Mouse (Mus musculus) MEL (cell line): ENCODE measurements around the gene Zgrf1. TPM values are rescaled to one million over a fixed set of nuclear protein-coding genes. Genes with fewer than 3 reads are reported as not detected.

Source experiments
- DNase-seq: peaks from one replicate; pipeline ENCODE4 v3.0.0; 2011; ENCODE audit warnings: low read depth, low spot score
- H3K27ac ChIP-seq: 2 replicates; pipeline ENCODE4 v1.5.1; 2012; ENCODE audit warnings: low read depth, mild to moderate bottlenecking, control low read depth, low read length, moderate library complexity; ENCODE audit not compliant: control insufficient read depth
- H3K27me3 ChIP-seq, 2 experiments: fragments of 150-350 bp in 1 of 2; sonication (generic) in 1 of 2; 2 replicates each; pipeline ENCODE4 v1.6.1; 2012; ENCODE audit warnings: low read length in 2 of 2, mild to moderate bottlenecking in 2 of 2, improper control_type of control experiment in 1 of 2, moderate library complexity in 1 of 2; ENCODE audit not compliant: insufficient read depth in 2 of 2, control insufficient read depth in 1 of 2
- H3K36me3 ChIP-seq, 2 experiments: 2 replicates each; pipeline ENCODE4 v1.6.1; 2012 to 2014; ENCODE audit warnings: low read length in 2 of 2, improper control_type of control experiment in 1 of 2, inconsistent platforms in 1 of 2, mild to moderate bottlenecking in 1 of 2; ENCODE audit not compliant: insufficient read depth in 2 of 2, control insufficient read depth in 1 of 2
- H3K4me1 ChIP-seq, 2 experiments: fragments of 150-350 bp in 1 of 2; sonication (generic) in 1 of 2; 2 replicates each; pipeline ENCODE4 v1.6.1; 2012; ENCODE audit warnings: low read length in 2 of 2, improper control_type of control experiment in 1 of 2, mild to moderate bottlenecking in 1 of 2; ENCODE audit not compliant: insufficient read depth in 2 of 2, control insufficient read depth in 1 of 2
- H3K4me3 ChIP-seq, 2 experiments: fragments of 150-350 bp in 1 of 2; sonication (generic) in 1 of 2; 2 replicates each; pipeline ENCODE4 v1.5.1; 2012; ENCODE audit warnings: low read depth in 2 of 2, low read length in 2 of 2, mild to moderate bottlenecking in 2 of 2, moderate library complexity in 2 of 2, control low read depth in 1 of 2, improper control_type of control experiment in 1 of 2; ENCODE audit not compliant: control insufficient read depth in 1 of 2, insufficient read depth in 1 of 2
- H3K79me2 ChIP-seq: 2 replicates; pipeline ENCODE4 v1.6.1; 2012; ENCODE audit warnings: mild to moderate bottlenecking, low read length, moderate library complexity; ENCODE audit not compliant: control insufficient read depth, poor library complexity, insufficient read depth
- H3K9ac ChIP-seq: 2 replicates; pipeline ENCODE4 v1.6.1; 2012; ENCODE audit warnings: low read depth, mild to moderate bottlenecking, control low read depth, low read length, moderate library complexity; ENCODE audit not compliant: control insufficient read depth, poor library complexity, severe bottlenecking
- H3K9me3 ChIP-seq: fragments of 150-350 bp; sonication (generic); replicated peaks from 2 replicates; pipeline ENCODE4 v1.6.1; 2012; ENCODE audit warnings: mild to moderate bottlenecking, low read length, improper control_type of control experiment, moderate library complexity; ENCODE audit not compliant: insufficient read depth
- CTCF ChIP-seq, 3 experiments: IDR thresholded peaks in 2 of 3; conservative IDR thresholded peaks in 1 of 3; 2 replicates each; pipeline ENCODE4 v1.5.1; 2011 to 2012; ENCODE audit warnings: low read length in 3 of 3, low read depth in 2 of 3, mild to moderate bottlenecking in 2 of 3, improper control_type of control experiment in 1 of 3, inconsistent platforms in 1 of 3, mixed read lengths in 1 of 3, moderate library complexity in 1 of 3; ENCODE audit not compliant: control insufficient read depth in 1 of 3, insufficient read depth in 1 of 3, poor library complexity in 1 of 3, severe bottlenecking in 1 of 3
- EP300 ChIP-seq, 2 experiments: IDR thresholded peaks; 2 replicates each; pipeline ENCODE4 v1.6.1; 2011; ENCODE audit warnings: improper control_type of control experiment in 2 of 2, low read length in 2 of 2, low read depth in 1 of 2, mild to moderate bottlenecking in 1 of 2
- GABPA ChIP-seq: IDR thresholded peaks from 2 replicates; pipeline ENCODE4 v1.6.1; 2012; ENCODE audit warnings: low read depth, mild to moderate bottlenecking, inconsistent platforms, low read length, improper control_type of control experiment, moderate library complexity
- HCFC1 ChIP-seq: IDR thresholded peaks from 2 replicates; pipeline ENCODE4 v1.6.1; 2012; ENCODE audit warnings: low read depth, mild to moderate bottlenecking, inconsistent platforms, low read length, improper control_type of control experiment, moderate library complexity
- MAFK ChIP-seq: IDR thresholded peaks from 2 replicates; pipeline ENCODE4 v1.6.1; 2011; ENCODE audit warnings: low read depth, mild to moderate bottlenecking, low read length, improper control_type of control experiment, borderline replicate concordance
- MAZ ChIP-seq: IDR thresholded peaks from 2 replicates; pipeline ENCODE4 v1.6.1; 2012; ENCODE audit warnings: low read depth, mild to moderate bottlenecking, inconsistent platforms, low read length, improper control_type of control experiment
- MEF2A ChIP-seq: IDR thresholded peaks from 2 replicates; pipeline ENCODE4 v1.6.1; 2014; ENCODE audit warnings: low read depth, mild to moderate bottlenecking, inconsistent platforms, low read length, improper control_type of control experiment; ENCODE audit not compliant: poor library complexity, insufficient replicate concordance, severe bottlenecking; ENCODE audit errors: extremely low read depth
- MXI1 ChIP-seq: IDR thresholded peaks from 2 replicates; pipeline ENCODE4 v1.6.1; 2011; ENCODE audit warnings: mild to moderate bottlenecking, low read depth, low read length, improper control_type of control experiment
- MYC ChIP-seq: IDR thresholded peaks from 2 replicates; pipeline ENCODE4 v1.6.1; 2011; ENCODE audit warnings: low read depth, mild to moderate bottlenecking, low read length, improper control_type of control experiment, moderate library complexity
- POLR2A ChIP-seq, 2 experiments: IDR thresholded peaks; 2 replicates each; pipeline ENCODE4 v1.6.1; 2011 to 2012; ENCODE audit warnings: low read length in 2 of 2, mild to moderate bottlenecking in 2 of 2, control low read depth in 1 of 2, improper control_type of control experiment in 1 of 2, low read depth in 1 of 2, moderate library complexity in 1 of 2; ENCODE audit not compliant: control insufficient read depth in 1 of 2, insufficient read depth in 1 of 2, poor library complexity in 1 of 2
- POLR2AphosphoS5 ChIP-seq: IDR thresholded peaks from 2 replicates; pipeline ENCODE4 v1.6.1; 2012; ENCODE audit warnings: low read depth, borderline replicate concordance, mild to moderate bottlenecking, inconsistent platforms, low read length, moderate library complexity, mixed read lengths
- RCOR1 ChIP-seq: IDR thresholded peaks from 2 replicates; pipeline ENCODE4 v1.6.1; 2012; ENCODE audit warnings: low read depth, mild to moderate bottlenecking, inconsistent platforms, low read length, improper control_type of control experiment
- SMC3 ChIP-seq: IDR thresholded peaks from 2 replicates; pipeline ENCODE4 v1.6.1; 2011; ENCODE audit warnings: low read depth, low read length, improper control_type of control experiment
- TAL1 ChIP-seq: IDR thresholded peaks from 2 replicates; pipeline ENCODE4 v1.6.1; 2012; ENCODE audit warnings: mild to moderate bottlenecking, inconsistent platforms, low read length, moderate library complexity, mixed read lengths
- TBP ChIP-seq: IDR thresholded peaks from 2 replicates; pipeline ENCODE4 v1.8.0; 2011; ENCODE audit warnings: low read depth, low read length, improper control_type of control experiment
- UBTF ChIP-seq: IDR thresholded peaks from 2 replicates; pipeline ENCODE4 v1.6.1; 2012; ENCODE audit warnings: low read depth, mild to moderate bottlenecking, inconsistent platforms, low read length, improper control_type of control experiment, moderate library complexity, borderline replicate concordance; ENCODE audit not compliant: insufficient read depth
- USF1 ChIP-seq: IDR thresholded peaks from 2 replicates; pipeline ENCODE4 v1.6.1; 2014; ENCODE audit warnings: low read depth, mild to moderate bottlenecking, inconsistent platforms, low read length, improper control_type of control experiment, moderate library complexity
- USF2 ChIP-seq, 2 experiments: IDR thresholded peaks; 2 replicates each; pipeline ENCODE4 v1.6.1; 2011 to 2012; ENCODE audit warnings: improper control_type of control experiment in 2 of 2, low read length in 2 of 2, borderline replicate concordance in 1 of 2, inconsistent platforms in 1 of 2, low read depth in 1 of 2, mild to moderate bottlenecking in 1 of 2; ENCODE audit not compliant: insufficient read depth in 1 of 2
- ZKSCAN1 ChIP-seq: IDR thresholded peaks from 2 replicates; pipeline ENCODE4 v1.6.1; 2012; ENCODE audit warnings: low read depth, mild to moderate bottlenecking, inconsistent platforms, low read length, improper control_type of control experiment, moderate library complexity
- polyA plus RNA-seq, 2 experiments: library from polyadenylated mRNA; stranded (reverse) in 1 of 2; unstranded in 1 of 2; fragments of >175 nt in 1 of 2; fragments of >200 nt in 1 of 2; gene quantifications; 2 replicates each; pipeline versions ENCODE4 v1.2.1 to v1.2.4; 2012; ENCODE audit warnings: low replicate concordance in 2 of 2, low read depth in 1 of 2; ENCODE audit not compliant: insufficient read length in 2 of 2, insufficient read depth in 1 of 2, missing spikeins in 1 of 2
- total RNA-seq: library from RNA; depleted of rRNA; stranded (reverse); fragments of 300-350 nt; gene quantifications from 2 replicates; pipeline ENCODE4 v1.2.3, GENCODE M21; 2012

The Zgrf1 gene
- total and polyA plus RNA-seq, 3 experiments, result 6.7 to 8.2 TPM; not detected in 1

DNA sequence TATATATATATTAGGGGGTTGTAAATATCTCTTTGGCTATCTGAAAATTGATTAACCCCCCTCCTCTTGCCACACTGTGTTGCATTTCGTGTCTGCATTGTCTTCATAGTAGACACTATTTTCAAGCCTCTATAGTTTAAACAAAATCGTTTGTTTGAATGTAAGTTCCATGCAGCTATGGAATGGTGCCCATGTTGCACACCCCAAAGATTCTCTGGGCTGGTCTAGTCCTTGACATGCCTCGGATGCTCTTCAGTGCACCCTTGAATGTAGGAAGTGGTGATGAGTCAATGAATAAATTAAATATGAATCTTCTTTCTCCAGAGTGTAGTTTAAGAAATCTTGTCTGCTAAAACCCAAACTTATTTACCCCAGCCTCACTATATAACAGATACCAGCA is 73.2 kb downstream of the Zgrf1 start:
- peak; percentile 13 for DNase-seq
- Histone ChIP-seq H3K9ac (no peak overlapping the region), H3K27me3 (no peaks in the 10 kb centered on the region; a peak in 2 of 4 replicates), H3K4me1 (no peaks in the 10 kb centered on the region), H3K4me3 (peak overlapping the region in 1 of 2 experiments; percentile 85; a peak in 2 of 4 replicates), H3K27ac (no peak overlapping the region)
- TF ChIP-seq EP300 (IDR thresholded peaks at IDR 0.05; ENCODE audit: low read depth in 1 of 2, low read length in 2 of 2), result no peak
- TF ChIP-seq MAZ, result peak; percentile 31
- no peak for TF ChIP-seq SMC3
- TF ChIP-seq, all 39 proteins: peak for 1
- Histone ChIP-seq H3K9me3 (no peaks in the 10 kb centered on the region), H3K79me2 (no peaks in the 10 kb centered on the region; the same call in 1 of the 2 replicates), H3K36me3 (peaks cover 0 to 3% of the 10 kb centered on the region in 2 experiments; a peak in 1 of 4 replicates)

DNA sequence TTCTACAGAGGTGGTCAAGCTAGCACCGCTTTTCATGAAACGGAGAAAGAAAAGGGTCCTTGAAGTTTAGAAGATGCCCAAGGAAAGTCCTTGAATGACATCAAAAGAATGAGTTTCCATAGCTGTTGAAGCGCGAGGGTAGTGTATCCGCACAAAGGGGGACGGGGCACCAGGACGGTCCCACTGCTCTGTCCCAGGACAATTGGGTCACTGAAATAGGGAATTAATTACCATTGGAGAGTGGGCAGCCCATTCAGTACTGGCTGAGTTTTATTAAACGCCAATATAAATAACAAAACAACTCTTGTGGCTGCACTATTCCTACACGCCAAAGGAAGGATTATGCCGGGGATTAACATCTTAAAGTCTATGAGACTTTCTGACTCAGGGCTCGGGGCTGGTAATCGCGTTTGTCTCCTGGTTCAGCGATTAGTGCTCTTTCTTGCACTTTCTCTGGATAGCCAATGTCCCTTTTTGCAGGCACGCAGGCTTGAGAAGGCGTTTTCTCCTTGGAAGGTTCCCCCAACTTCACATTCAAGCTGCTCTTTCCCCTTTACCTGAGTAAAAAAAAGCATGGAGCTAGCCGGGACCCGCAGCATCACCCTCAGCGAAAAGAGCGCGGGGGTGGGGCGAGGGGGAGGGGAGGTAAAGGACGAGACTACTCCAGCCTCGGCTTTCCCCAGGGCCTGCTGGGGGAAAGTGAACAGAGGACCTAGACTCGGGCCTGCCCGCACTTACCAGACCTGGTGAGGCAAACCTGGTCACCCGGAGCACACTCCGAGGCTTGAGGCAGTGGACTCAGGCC is 74.1 kb downstream of the Zgrf1 start:
- Histone ChIP-seq H3K79me2 (no peaks in the 10 kb centered on the region; the same call in 1 of the 2 replicates), H3K4me3 (no peak overlapping the region), H3K27me3 (peaks cover 3 to 5% of the 10 kb centered on the region in 2 experiments), H3K9me3 (no peaks in the 10 kb centered on the region), H3K4me1 (no peaks in the 10 kb centered on the region), H3K36me3 (peaks cover 0 to 3% of the 10 kb centered on the region in 2 experiments; a peak in 1 of 4 replicates), H3K27ac (no peak overlapping the region), H3K9ac (no peak overlapping the region)
- no peak for TF ChIP-seq MYC
- no peak for TF ChIP-seq GABPA
- no peak for TF ChIP-seq POLR2A (IDR thresholded peaks at IDR 0.05; ENCODE audit: control insufficient read depth in 1 of 2, insufficient read depth in 1 of 2, low read depth in 1 of 2, low read length in 2 of 2, poor library complexity in 1 of 2)
- no peak for TF ChIP-seq POLR2AphosphoS5
- no peak for TF ChIP-seq MAZ
- TF ChIP-seq USF2 (IDR thresholded peaks at IDR 0.05; ENCODE audit: borderline replicate concordance in 1 of 2, insufficient read depth in 1 of 2, low read depth in 1 of 2, low read length in 2 of 2), result no peak
- TF ChIP-seq TAL1, result no peak
- TF ChIP-seq MAFK, result no peak
- no peak for TF ChIP-seq ZKSCAN1
- no peak for DNase-seq

DNA sequence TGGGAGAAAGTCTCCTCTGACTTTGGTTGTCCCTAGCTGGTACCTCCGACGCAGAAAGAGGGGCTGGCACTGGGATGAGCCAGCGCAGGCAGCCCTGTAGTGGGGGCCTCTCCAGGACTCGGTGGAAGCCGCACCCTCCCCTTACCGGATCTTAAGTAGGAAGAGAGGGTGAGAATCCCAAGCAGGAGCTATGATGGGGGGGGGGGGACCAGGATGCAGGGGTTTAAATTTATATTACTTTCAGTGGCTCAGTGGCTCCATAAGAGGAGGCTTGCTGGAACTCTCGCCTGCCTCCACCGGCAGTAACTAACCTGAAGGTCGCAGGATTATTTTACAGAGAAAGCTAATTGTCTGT is 74.6 kb downstream of the Zgrf1 start:
- TF ChIP-seq TBP (no peak), HCFC1 (no peak), MYC (no peak), USF1 (no peak), MEF2A (no peak), MXI1 (no peak), UBTF (no peak), POLR2AphosphoS5 (no peak), RCOR1 (no peak), CTCF (IDR thresholded peaks at IDR 0.05 in 2 of 3, conservative IDR thresholded peaks at IDR 0.05 in 1 of 3; ENCODE audit: control insufficient read depth in 1 of 3, insufficient read depth in 1 of 3, low read depth in 2 of 3, low read length in 3 of 3, poor library complexity in 1 of 3, severe bottlenecking in 1 of 3) (no peak)
- Histone ChIP-seq H3K36me3 (peaks cover 0 to 3% of the 10 kb centered on the region in 2 experiments; a peak in 1 of 4 replicates), H3K27me3 (peaks cover 3 to 5% of the 10 kb centered on the region in 2 experiments), H3K4me3 (no peak overlapping the region), H3K27ac (no peak overlapping the region), H3K79me2 (no peaks in the 10 kb centered on the region; the same call in 1 of the 2 replicates), H3K9ac (no peak overlapping the region), H3K4me1 (no peaks in the 10 kb centered on the region), H3K9me3 (no peaks in the 10 kb centered on the region)
- no peak for DNase-seq
